Comparison of ENCODE assay signal across 20 mouse cellular contexts in genomic region chr4:31627777-31628176, GRCm38 (mm10).
DNase-seq lines count a peak whose midpoint lies in the region; ATAC-seq and TF ChIP-seq lines count a peak whose summit lies in the region.
"Had no signal": no experiment of that assay in that cellular context is flagged by ENCODE, and none has a peak within 500 bp of the region (broad histone marks: within the 10 kb centered on the region; RNA-seq: fewer than 3 reads in every experiment).

No protein-coding gene starts in this region.

- TF ChIP-seq CTCF in hindbrain, postnatal 0 days (IDR thresholded peaks at IDR 0.05; ENCODE audit: low read depth) = no peak

- peak; percentile 91 for DNase-seq in heart, adult 11 months
- no peak for DNase-seq in heart, adult 9 months (ENCODE audit: low spot score in 2 of 2)
- peak; percentile 17 to 43 for DNase-seq in left cerebral cortex, adult 18-20 months (ENCODE audit: low spot score in 2 of 2)
- no peak for DNase-seq in left cerebral cortex, adult 8-10 months (ENCODE audit: low spot score in 2 of 2)
- peak; percentile 13 for DNase-seq in R1 (ENCODE audit: low read depth, low spot score)
- DNase-seq in thymus, postnatal 10 days (ENCODE audit: low spot score in 2 of 2) = peak; percentile 7 to 22
- DNase-seq in hindbrain, postnatal 0 days (ENCODE audit: low spot score) = no peak
- DNase-seq: cerebellum, adult 11-12 months; cerebellum, postnatal 25 days; lung, adult 18-20 months had no signal

- no peak for ATAC-seq in monocyte, adult 5-6 weeks (replicated peaks; ENCODE audit: insufficient number of reproducible peaks, low FRiP score, low TSS enrichment, poor library complexity, severe bottlenecking)
- ATAC-seq in hindbrain, postnatal 0 days = no peak
- ATAC-seq: activated CD4-positive, CD25-positive, alpha-beta regulatory T cell, adult 4 months; CD4-positive, CD25-positive, alpha-beta regulatory T cell, adult 4 months; forebrain, embryonic 16.5 days; intestine, embryonic 15.5 days; midbrain, embryonic 15.5 days; Patski had no signal

- no peak overlapping the region for H3K4me2 ChIP-seq in hindbrain, postnatal 0 days (ENCODE audit: low read depth, low read length)
- H3K4me2 ChIP-seq: embryonic facial prominence, embryonic 15.5 days; hindbrain, embryonic 14.5 days; intestine, embryonic 15.5 days; liver, embryonic 11.5 days; midbrain, embryonic 15.5 days had no signal

- no peak overlapping the region for H3K27ac ChIP-seq in hindbrain, postnatal 0 days
- H3K27ac ChIP-seq: embryonic facial prominence, embryonic 15.5 days; hindbrain, embryonic 14.5 days; intestine, embryonic 15.5 days; midbrain, embryonic 15.5 days had no signal

- no peaks in the 10 kb centered on the region for H3K36me3 ChIP-seq in hindbrain, postnatal 0 days (ENCODE audit: insufficient read depth, low read length)
- H3K36me3 ChIP-seq: embryonic facial prominence, embryonic 15.5 days; intestine, embryonic 15.5 days; midbrain, embryonic 15.5 days had no signal

- H3K4me3 ChIP-seq in hindbrain, postnatal 0 days (ENCODE audit: low read length) = no peak overlapping the region
- H3K4me3 ChIP-seq: embryonic facial prominence, embryonic 15.5 days; intestine, embryonic 15.5 days; midbrain, embryonic 15.5 days had no signal

- no peaks in the 10 kb centered on the region for H3K27me3 ChIP-seq in hindbrain, postnatal 0 days (ENCODE audit: insufficient read depth, low read length)
- H3K27me3 ChIP-seq: embryonic facial prominence, embryonic 15.5 days; intestine, embryonic 15.5 days; midbrain, embryonic 15.5 days; Patski had no signal

- no peak overlapping the region for H3K9ac ChIP-seq in hindbrain, postnatal 0 days (replicated peaks; ENCODE audit: low read length)
- H3K9ac ChIP-seq: embryonic facial prominence, embryonic 15.5 days; hindbrain, embryonic 14.5 days; intestine, embryonic 15.5 days; midbrain, embryonic 15.5 days had no signal

- no peaks in the 10 kb centered on the region for H3K4me1 ChIP-seq in hindbrain, postnatal 0 days (ENCODE audit: insufficient read depth, low read length)
- H3K4me1 ChIP-seq: intestine, embryonic 15.5 days; midbrain, embryonic 15.5 days had no signal

- no peaks in the 10 kb centered on the region for H3K9me3 ChIP-seq in hindbrain, postnatal 0 days (ENCODE audit: low read length)
- H3K9me3 ChIP-seq: embryonic facial prominence, embryonic 15.5 days; intestine, embryonic 15.5 days; midbrain, embryonic 15.5 days had no signal

- 86% methylated on average over 10 of the region's 10 CpGs for WGBS in hindbrain, postnatal 0 days

Comparison
In these comparisons a context has a peak if more than half of its experiments do, and no peak if none do; other contexts are left out.
1. DNase-seq: peak in heart, adult 11 months (single experiment), left cerebral cortex, adult 18-20 months (2 of 2), R1 (single experiment) and thymus, postnatal 10 days (2 of 2); none in heart, adult 9 months (0 of 2), left cerebral cortex, adult 8-10 months (0 of 2) and hindbrain, postnatal 0 days (single experiment).